Mouse (Mus musculus) MEL-GATA-1-ER (cell line): ENCODE measurements around the gene Nab1.

Source experiments
- DNase-seq: peaks from one replicate; pipeline ENCODE4 v3.0.0-alpha.2; 2012; ENCODE audit warnings: low read depth; ENCODE audit errors: extremely low read depth

Gene Nab1

GRCm38 (mm10) chr1:52474291-52474690 lies 26.2 kb downstream of the Nab1 start:
- DNase-seq = no peak

GRCm38 (mm10) chr1:52470811-52471489 lies 29.5 kb downstream of the Nab1 start:
- DNase-seq = no peak

GRCm38 (mm10) chr1:52470326-52470725 lies 30.2 kb downstream of the Nab1 start:
- no peak for DNase-seq

GRCm38 (mm10) chr1:52466518-52467120 lies 33.9 kb downstream of the Nab1 start:
- DNase-seq = no peak

- DNase-seq = no peak
These were observed 34.6 kb downstream of the Nab1 start for GRCm38 (mm10) chr1:52465830-52466229.

- no peak for DNase-seq
These were observed 35.2 kb downstream of the Nab1 start for GRCm38 (mm10) chr1:52465264-52465663.

- DNase-seq = no peak
These were observed 37.2 kb downstream of the Nab1 start for GRCm38 (mm10) chr1:52463305-52463704.

- no peak for DNase-seq
These were observed 43.9 kb downstream of the Nab1 start for GRCm38 (mm10) chr1:52456571-52456970.

- peak; percentile 94 for DNase-seq
These were observed 45.9 kb downstream of the Nab1 start for GRCm38 (mm10) chr1:52454509-52455001.

- no peak for DNase-seq
These were observed 49.1 kb downstream of the Nab1 start for GRCm38 (mm10) chr1:52451360-52451759.

- no peak for DNase-seq
These were observed 64.6 kb downstream of the Nab1 start for GRCm38 (mm10) chr1:52435856-52436255.

- DNase-seq = no peak
These were observed 66.4 kb downstream of the Nab1 start for GRCm38 (mm10) chr1:52434085-52434484.

- DNase-seq = no peak
These were observed 68.7 kb downstream of the Nab1 start for GRCm38 (mm10) chr1:52431806-52432205.

GRCm38 (mm10) chr1:52430606-52431005 lies 69.9 kb downstream of the Nab1 start:
- DNase-seq = peak; percentile 29

- DNase-seq = peak; percentile 50
These were observed 70.4 kb downstream of the Nab1 start for GRCm38 (mm10) chr1:52430116-52430515.

- DNase-seq = no peak
These were observed 72.5 kb downstream of the Nab1 start for GRCm38 (mm10) chr1:52427841-52428464.

- no peak for DNase-seq
These were observed 76.6 kb downstream of the Nab1 start for GRCm38 (mm10) chr1:52423846-52424245.

GRCm38 (mm10) chr1:52423057-52423456 lies 77.4 kb downstream of the Nab1 start:
- DNase-seq = no peak

GRCm38 (mm10) chr1:52422137-52422536 lies 78.3 kb downstream of the Nab1 start:
- no peak for DNase-seq

- no peak for DNase-seq
These were observed 78.9 kb downstream of the Nab1 start for GRCm38 (mm10) chr1:52421623-52422022.

GRCm38 (mm10) chr1:52419088-52419819 lies 81.2 kb downstream of the Nab1 start:
- no peak for DNase-seq
